Mouse (Mus musculus): ENCODE data around the gene Alb.

- TF ChIP-seq CTCF (IDR thresholded peaks at IDR 0.05 in 2 of 3, conservative IDR thresholded peaks at IDR 0.05 in 1 of 3; ENCODE audit: control insufficient read depth in 1 of 3, insufficient read depth in 1 of 3, low read depth in 2 of 3, low read length in 3 of 3, poor library complexity in 1 of 3, severe bottlenecking in 1 of 3): peak; percentile 83 to 89 (median 89)
- TF ChIP-seq MAFK (IDR thresholded peaks at IDR 0.05; ENCODE audit: borderline replicate concordance, low read depth, low read length): no peak
- no peak for TF ChIP-seq ETS1 (IDR thresholded peaks at IDR 0.05; ENCODE audit: low read depth, low read length)
- TF ChIP-seq BHLHE40 (IDR thresholded peaks at IDR 0.05; ENCODE audit: borderline replicate concordance, low read depth, low read length): no peak
- no peak for TF ChIP-seq MYB (IDR thresholded peaks at IDR 0.05; ENCODE audit: low read depth, low read length)
- TF ChIP-seq UBTF (IDR thresholded peaks at IDR 0.05; ENCODE audit: borderline replicate concordance, insufficient read depth, low read depth, low read length): no peak
- no peak for TF ChIP-seq MAZ (IDR thresholded peaks at IDR 0.05; ENCODE audit: low read depth, low read length)
- no peak for TF ChIP-seq POLR2A (IDR thresholded peaks at IDR 0.05; ENCODE audit: control insufficient read depth in 1 of 2, insufficient read depth in 1 of 2, low read depth in 1 of 2, low read length in 2 of 2, poor library complexity in 1 of 2)
These were observed 40.0 kb downstream of the Alb start for GRCm38 (mm10) chr5:90500714-90501113.

All from MEL (cell line).